Mouse (Mus musculus) embryonic fibroblast, embryonic 13.5 days (primary cell): ENCODE measurements at regions not wholly inside any gene's neighbourhood (a gene's known extent, or its start where the extent isn't known, plus 50 kb on each side); places are given as distances from the start of the nearest gene placed in this dataset.
"Not testable (repeated sequence)": the region's sequence is repeated elsewhere in the genome, so short reads cannot be mapped to it uniquely, and the experiment has no call there.

Source experiments
- CTCF ChIP-seq: IDR thresholded peaks from 2 replicates; pipeline ENCODE4 v1.5.1; 2011; ENCODE audit warnings: mild to moderate bottlenecking, control low read depth, low read length, moderate library complexity, borderline replicate concordance; ENCODE audit not compliant: insufficient read depth
- POLR2A ChIP-seq: IDR thresholded peaks from 2 replicates; pipeline ENCODE4 v1.6.1; 2011; ENCODE audit warnings: low read depth, mild to moderate bottlenecking, control low read depth, low read length, moderate library complexity

DNA sequence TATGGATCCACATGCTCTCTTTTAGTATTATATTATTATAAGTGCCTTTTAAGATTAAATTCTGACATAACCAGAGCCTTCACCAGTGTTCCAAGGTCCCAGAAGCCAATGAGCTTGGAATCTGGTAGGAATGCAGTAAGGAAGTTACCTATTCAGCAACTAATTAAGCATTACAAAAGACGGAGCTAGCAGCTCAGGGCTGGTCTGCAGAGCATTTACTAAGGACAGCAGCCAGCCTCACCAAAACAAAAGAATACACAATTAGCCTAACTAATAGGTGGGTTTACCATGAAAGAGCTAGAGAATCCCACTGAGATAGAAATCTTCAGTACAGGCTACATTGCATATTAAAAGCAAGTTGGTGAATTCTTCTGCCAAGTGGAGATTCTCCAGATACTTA, 164.1 kb downstream of the Rdh14 start:
- not testable (repeated sequence) for TF ChIP-seq CTCF, POLR2A
